Mouse (Mus musculus): ENCODE measurements at regions not wholly inside any gene's neighbourhood (a gene's known extent, or its start where the extent isn't known, plus 50 kb on each side); places are given as distances from the start of the nearest gene placed in this dataset.
A peak's percentile ranks its signal among the peaks of the same experiment; 100 is the strongest.
"Not testable (repeated sequence)": the region's sequence is repeated elsewhere in the genome, so short reads cannot be mapped to it uniquely, and the experiment has no call there.

DNA sequence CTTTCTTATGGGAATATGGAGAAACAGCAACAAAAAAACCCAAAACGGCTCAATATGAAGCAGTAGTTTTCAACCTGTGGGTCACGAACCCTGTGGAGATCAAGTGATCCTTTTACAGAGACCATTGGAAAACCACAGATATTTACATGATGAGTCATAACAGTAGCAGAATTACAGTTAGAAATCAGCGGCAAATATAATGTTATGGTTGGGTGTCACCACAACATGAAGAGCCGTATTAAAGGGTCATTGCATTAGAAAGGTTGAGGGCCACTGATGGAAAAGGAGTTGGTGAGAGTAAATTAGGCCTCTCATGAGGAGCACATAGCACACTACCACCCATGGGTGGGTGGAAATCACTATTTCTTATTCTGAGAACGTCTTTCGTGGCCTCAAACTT, 225.6 kb downstream of the Dact1 start:
- Histone ChIP-seq H3K27me3 (no peaks in the 10 kb centered on the region; the same call in 1 of the 2 replicates), H3K4me1 (no peaks in the 10 kb centered on the region), H3K9me3 (no peaks in the 10 kb centered on the region), H3K36me3 (no peaks in the 10 kb centered on the region), H3K27ac (no peak overlapping the region), H3K4me3 (no peak overlapping the region), H3K4me2 (no peak overlapping the region), H3K9ac (no peak overlapping the region)
- WGBS = 91% methylated on average over 6 of the region's 6 CpGs
- no peak for ATAC-seq (ENCODE audit: insufficient number of reproducible peaks, insufficient read depth, low FRiP score, low TSS enrichment, low read depth)

- ATAC-seq (ENCODE audit: insufficient number of reproducible peaks, insufficient read depth, low FRiP score, low TSS enrichment, low read depth) = not testable (repeated sequence)
Measured at GRCm38 (mm10) chr12:71535831-71536230, 226.1 kb downstream of the Dact1 start.

GRCm38 (mm10) chr12:71538691-71539090, 229.0 kb downstream of the Dact1 start:
- no peaks in the 10 kb centered on the region for H3K9me3 ChIP-seq
- H3K4me3 ChIP-seq = no peak overlapping the region
- 77% methylated on average over 7 of the region's 7 CpGs for WGBS
- H3K4me1 ChIP-seq = peaks cover 21% of the 10 kb centered on the region
- no peak overlapping the region for H3K4me2 ChIP-seq
- peaks cover 8% of the 10 kb centered on the region; the same call in 1 of the 2 replicates for H3K27me3 ChIP-seq
- H3K36me3 ChIP-seq = no peaks in the 10 kb centered on the region
- no peak overlapping the region for H3K27ac ChIP-seq
- H3K9ac ChIP-seq = no peak overlapping the region
- ATAC-seq (ENCODE audit: insufficient number of reproducible peaks, insufficient read depth, low FRiP score, low TSS enrichment, low read depth) = no peak

More at GRCm38 (mm10) chr12:71535831-71536230, 226.1 kb downstream of the Dact1 start:
- H3K9ac ChIP-seq, H3K4me3 ChIP-seq, H3K36me3 ChIP-seq, H3K27ac ChIP-seq, H3K4me1 ChIP-seq, H3K9me3 ChIP-seq, H3K27me3 ChIP-seq, H3K4me2 ChIP-seq: not testable (repeated sequence)
- WGBS = 64% methylated on average over 3 of the region's 3 CpGs

- Histone ChIP-seq H3K4me3 (no peak overlapping the region), H3K4me1 (peaks cover 36% of the 10 kb centered on the region), H3K27me3 (peaks cover 8% of the 10 kb centered on the region; the same call in 1 of the 2 replicates), H3K27ac (no peak overlapping the region), H3K9ac (no peak overlapping the region), H3K4me2 (no peak overlapping the region), H3K9me3 (no peaks in the 10 kb centered on the region), H3K36me3 (no peaks in the 10 kb centered on the region)
- 79% methylated on average over 11 of the region's 11 CpGs for WGBS
- ATAC-seq (ENCODE audit: insufficient number of reproducible peaks, insufficient read depth, low FRiP score, low TSS enrichment, low read depth) = no peak
Measured at GRCm38 (mm10) chr12:71540279-71540678, 230.6 kb downstream of the Dact1 start.

DNA sequence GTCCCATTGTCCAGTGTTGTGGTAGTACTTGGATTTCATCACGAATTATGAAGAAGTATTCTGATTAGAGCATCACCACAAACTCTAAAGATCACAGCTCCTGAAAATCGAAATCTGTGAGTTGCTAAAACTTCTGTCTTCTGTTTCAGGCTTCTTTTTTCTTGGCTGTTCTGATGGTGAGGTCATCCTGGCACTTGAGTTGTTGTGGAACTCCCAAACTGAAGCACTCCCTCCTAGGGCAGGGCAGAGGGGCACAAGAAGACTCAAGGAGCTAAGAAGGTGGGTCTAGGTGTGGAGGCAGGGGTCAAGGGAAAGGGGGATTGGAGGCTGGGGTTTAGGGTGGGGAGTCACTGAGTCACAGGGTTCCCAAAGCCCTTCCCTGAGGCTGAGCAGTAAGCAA, 232.3 kb downstream of the Dact1 start:
- Histone ChIP-seq H3K27me3 (peaks cover 8% of the 10 kb centered on the region; the same call in 1 of the 2 replicates), H3K4me1 (peaks cover 36% of the 10 kb centered on the region), H3K36me3 (no peaks in the 10 kb centered on the region), H3K4me2 (no peak overlapping the region), H3K9me3 (no peaks in the 10 kb centered on the region), H3K9ac (no peak overlapping the region), H3K27ac (peak overlapping the region; percentile 62; the same call in 1 of the 2 replicates), H3K4me3 (no peak overlapping the region)
- WGBS = 75% methylated on average over 2 of the region's 2 CpGs
- no peak for ATAC-seq (ENCODE audit: insufficient number of reproducible peaks, insufficient read depth, low FRiP score, low TSS enrichment, low read depth)

DNA sequence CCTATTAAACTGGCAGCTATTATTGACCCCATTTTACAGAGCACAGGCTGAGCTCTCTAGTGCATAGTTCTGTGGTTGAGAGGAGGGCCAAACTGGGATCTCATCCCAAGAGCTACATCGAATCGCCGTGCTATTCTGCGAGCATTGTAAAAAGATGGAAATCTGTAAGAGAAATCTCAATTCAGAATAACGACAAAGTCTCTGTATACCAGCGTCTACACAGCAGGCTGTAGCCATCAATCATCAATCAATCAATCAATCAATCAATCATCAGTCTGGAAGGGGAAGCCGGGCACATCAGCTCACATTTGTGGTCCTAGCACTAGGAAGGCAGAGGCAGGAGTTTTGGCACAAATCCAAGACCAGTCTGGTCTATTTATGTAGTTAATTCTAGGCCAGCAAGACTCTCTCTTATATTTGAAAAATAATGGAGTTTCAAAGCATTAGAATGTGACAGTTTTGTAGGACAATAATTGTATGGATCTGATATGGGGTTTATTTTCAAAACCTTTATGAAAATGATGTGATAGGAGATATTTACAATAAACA, 234.0 kb downstream of the Dact1 start:
- peak overlapping the region; percentile 7; the same call in 1 of the 2 replicates for H3K4me2 ChIP-seq
- H3K4me1 ChIP-seq = peaks cover 36% of the 10 kb centered on the region
- no peak overlapping the region for H3K4me3 ChIP-seq
- H3K36me3 ChIP-seq = no peaks in the 10 kb centered on the region
- ATAC-seq (ENCODE audit: insufficient number of reproducible peaks, insufficient read depth, low FRiP score, low TSS enrichment, low read depth) = no peak
- no peak overlapping the region for H3K9ac ChIP-seq
- peak overlapping the region; percentile 57 for H3K27ac ChIP-seq
- 36% methylated on average over 7 of the region's 7 CpGs for WGBS
- peaks cover 12% of the 10 kb centered on the region; the same call in 1 of the 2 replicates for H3K27me3 ChIP-seq
- H3K9me3 ChIP-seq = no peaks in the 10 kb centered on the region

- WGBS = 21% methylated on average over 8 of the region's 8 CpGs
Measured at GRCm38 (mm10) chr12:71544401-71545159, 234.9 kb downstream of the Dact1 start.

DNA sequence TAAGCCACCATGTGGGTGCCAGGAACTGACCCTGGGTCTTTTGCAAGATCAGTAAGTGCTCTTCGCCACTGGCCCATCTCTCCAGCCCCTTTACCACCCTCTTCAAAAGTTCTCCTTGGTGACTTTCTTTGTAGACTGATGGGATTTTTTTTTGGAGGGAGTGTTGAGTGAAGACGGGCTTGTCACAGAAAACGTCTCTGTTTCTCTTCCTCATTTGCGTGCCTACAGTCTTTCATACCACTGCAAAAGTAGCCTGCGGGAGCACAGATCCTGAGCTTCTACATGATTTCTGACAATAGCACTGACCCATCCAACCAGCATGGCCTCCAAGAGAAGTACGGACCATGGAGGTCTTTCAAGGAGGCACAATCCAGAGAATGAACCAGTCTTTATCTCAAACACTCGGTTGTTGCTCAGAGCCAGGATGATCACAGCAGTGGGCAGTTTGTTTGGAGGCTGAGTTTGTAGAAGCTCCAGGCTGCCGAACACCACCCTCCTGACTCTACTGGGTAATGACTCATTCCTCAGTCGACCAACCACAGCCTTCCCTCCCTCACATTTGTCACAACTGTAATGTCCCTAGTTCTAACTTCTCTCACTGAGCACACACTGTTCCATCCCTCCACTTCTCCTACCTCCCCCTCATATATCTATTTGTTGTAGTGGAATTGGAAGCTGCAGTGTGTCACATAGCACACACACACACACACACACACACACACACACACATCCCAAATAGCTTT, 237.0 kb downstream of the Dact1 start:
- Histone ChIP-seq H3K4me2 (no peak overlapping the region), H3K36me3 (no peaks in the 10 kb centered on the region)
- 87% methylated on average over 9 of the region's 9 CpGs for WGBS

More at GRCm38 (mm10) chr12:71544401-71545159, 234.9 kb downstream of the Dact1 start:
- no peak overlapping the region for H3K4me3 ChIP-seq
- H3K27me3 ChIP-seq = peaks cover 15% of the 10 kb centered on the region; the same call in 1 of the 2 replicates
- H3K4me1 ChIP-seq = peaks cover 42% of the 10 kb centered on the region
- ATAC-seq (ENCODE audit: insufficient number of reproducible peaks, insufficient read depth, low FRiP score, low TSS enrichment, low read depth) = peak; percentile 64
- no peak overlapping the region for H3K9ac ChIP-seq
- no peaks in the 10 kb centered on the region for H3K9me3 ChIP-seq
- H3K27ac ChIP-seq = peak overlapping the region; percentile 72
- no peaks in the 10 kb centered on the region for H3K36me3 ChIP-seq
- H3K4me2 ChIP-seq = 0 out of 2 replicates have a peak overlapping the region, but pooled peaks have one; percentile 16

DNA sequence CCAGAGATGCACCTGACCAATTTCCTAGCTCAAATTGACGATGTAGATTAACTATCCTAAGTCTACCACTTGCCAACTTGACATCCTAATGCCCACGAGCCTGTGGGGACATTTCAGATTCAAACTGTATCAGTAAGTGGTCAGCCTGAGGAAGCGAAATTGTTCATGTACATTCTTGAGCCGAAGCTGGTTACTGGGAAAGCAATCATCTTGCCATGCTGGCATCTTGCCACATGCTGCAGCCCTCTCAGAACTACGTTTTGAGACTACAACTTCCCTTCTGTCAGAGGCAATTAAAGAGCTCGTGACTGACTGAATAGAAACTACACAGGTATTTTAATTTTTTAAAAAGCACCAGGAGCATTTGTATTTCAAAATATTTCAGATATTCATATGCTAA, 239.7 kb downstream of the Dact1 start:
- Histone ChIP-seq H3K27me3 (0 out of 2 replicates have a peak, but pooled peaks cover 11% of the 10 kb centered on the region), H3K9ac (no peak overlapping the region), H3K4me2 (no peak overlapping the region), H3K27ac (no peak overlapping the region), H3K4me1 (peaks cover 40% of the 10 kb centered on the region), H3K4me3 (no peak overlapping the region), H3K36me3 (no peaks in the 10 kb centered on the region), H3K9me3 (no peaks in the 10 kb centered on the region)
- ATAC-seq (ENCODE audit: insufficient number of reproducible peaks, insufficient read depth, low FRiP score, low TSS enrichment, low read depth) = no peak
- WGBS = 52% methylated on average over 6 of the region's 6 CpGs

More for the DNA sequence above, 237.0 kb downstream of the Dact1 start:
- peaks cover 52% of the 10 kb centered on the region for H3K4me1 ChIP-seq
- H3K27ac ChIP-seq = no peak overlapping the region
- no peak overlapping the region for H3K9ac ChIP-seq
- 0 out of 2 replicates have a peak, but pooled peaks cover 7% of the 10 kb centered on the region for H3K27me3 ChIP-seq
- no peaks in the 10 kb centered on the region for H3K9me3 ChIP-seq
- H3K4me3 ChIP-seq = no peak overlapping the region
- no peak for ATAC-seq (ENCODE audit: insufficient number of reproducible peaks, insufficient read depth, low FRiP score, low TSS enrichment, low read depth)

DNA sequence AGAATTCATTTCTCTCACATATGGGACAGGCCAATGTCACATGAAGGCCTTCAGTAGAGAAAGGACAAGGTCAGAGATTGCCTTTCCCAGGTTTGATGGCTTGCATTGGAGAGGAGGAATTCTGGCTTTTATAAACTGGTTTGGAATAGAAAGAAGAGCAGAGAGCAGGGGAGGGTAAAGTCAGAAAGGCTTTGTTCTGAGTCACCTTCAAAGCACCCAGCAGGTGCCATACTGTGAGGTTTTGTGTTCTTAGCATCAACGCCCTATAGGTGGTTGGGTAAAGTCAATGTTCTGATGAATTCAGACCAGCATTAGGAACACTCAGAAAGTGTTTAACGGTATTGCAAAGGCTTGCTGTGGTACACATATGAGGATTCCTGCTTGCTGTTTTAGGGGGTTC, 244.5 kb downstream of the Dact1 start:
- WGBS = 71% methylated on average over 2 of the region's 2 CpGs
- ATAC-seq (ENCODE audit: insufficient number of reproducible peaks, insufficient read depth, low FRiP score, low TSS enrichment, low read depth) = no peak
- H3K4me2 ChIP-seq = no peak overlapping the region
- no peaks in the 10 kb centered on the region for H3K36me3 ChIP-seq
- peaks cover 28% of the 10 kb centered on the region for H3K4me1 ChIP-seq
- H3K27me3 ChIP-seq = 0 out of 2 replicates have a peak, but pooled peaks cover 5% of the 10 kb centered on the region
- H3K9ac ChIP-seq = no peak overlapping the region
- no peak overlapping the region for H3K27ac ChIP-seq
- no peak overlapping the region for H3K4me3 ChIP-seq
- H3K9me3 ChIP-seq = no peaks in the 10 kb centered on the region

- Histone ChIP-seq H3K27me3 (peaks cover 13% of the 10 kb centered on the region), H3K9me3 (no peaks in the 10 kb centered on the region), H3K4me1 (peaks cover 10% of the 10 kb centered on the region; the same call in 1 of the 2 replicates), H3K4me3 (no peak overlapping the region), H3K27ac (no peak overlapping the region), H3K36me3 (no peaks in the 10 kb centered on the region), H3K4me2 (no peak overlapping the region), H3K9ac (no peak overlapping the region)
- 34% methylated on average over 7 of the region's 7 CpGs for WGBS
- no peak for ATAC-seq (ENCODE audit: insufficient number of reproducible peaks, insufficient read depth, low FRiP score, low TSS enrichment, low read depth)
Measured at GRCm38 (mm10) chr12:71561259-71561658, 251.6 kb downstream of the Dact1 start.

All from embryonic facial prominence, embryonic 13.5 days (tissue).